Mouse (Mus musculus) naive thymus-derived CD4-positive, alpha-beta T cell, adult 2 months (primary cell): Measurements from ENCODE around the gene Arhgap22.

ENCODE experiments used
- DNase-seq: peaks from one replicate; pipeline ENCODE4 v3.0.0-alpha.2; 2011; ENCODE audit warnings: low read depth

Gene Arhgap22

DNA sequence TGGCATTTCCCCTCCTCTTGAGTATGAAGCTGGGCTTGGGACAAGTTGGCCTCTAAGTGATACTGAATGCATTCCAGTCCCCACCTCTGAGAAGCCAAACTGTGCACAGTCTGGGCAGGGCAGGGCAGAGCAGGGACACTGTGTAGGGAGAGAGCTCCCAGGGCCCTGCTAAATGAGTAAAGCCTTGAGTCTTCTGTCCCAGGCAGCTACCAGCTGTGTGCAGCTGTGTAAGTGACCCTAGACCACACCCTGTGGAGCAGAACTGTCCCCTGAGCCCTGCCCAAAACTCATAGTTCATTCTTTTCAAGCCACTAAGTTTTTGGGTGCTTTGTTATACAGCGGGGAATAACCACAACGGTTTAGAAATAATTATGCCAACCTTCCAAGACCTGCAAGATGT lies 67.1 kb downstream of the Arhgap22 start:
- no peak for DNase-seq

DNA sequence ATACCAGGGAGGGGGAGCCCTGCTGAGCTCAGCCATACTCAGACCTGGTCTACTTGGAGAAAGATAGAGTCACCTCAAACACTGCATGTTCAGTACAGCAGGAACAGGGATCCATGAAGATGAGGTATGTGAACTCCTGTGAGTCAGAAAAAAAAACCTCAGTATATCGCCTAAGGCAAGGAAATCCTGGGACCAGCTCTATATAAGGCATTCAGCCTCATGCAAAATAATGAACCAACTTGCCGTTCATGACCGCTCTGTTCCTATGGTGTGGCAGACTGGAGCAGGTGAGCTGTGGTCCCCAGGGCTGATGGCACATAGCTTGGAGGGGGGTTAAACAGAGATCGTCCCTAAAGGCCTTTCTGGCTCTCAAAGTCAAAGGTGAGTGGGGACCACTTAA lies 68.6 kb downstream of the Arhgap22 start:
- DNase-seq: no peak

DNA sequence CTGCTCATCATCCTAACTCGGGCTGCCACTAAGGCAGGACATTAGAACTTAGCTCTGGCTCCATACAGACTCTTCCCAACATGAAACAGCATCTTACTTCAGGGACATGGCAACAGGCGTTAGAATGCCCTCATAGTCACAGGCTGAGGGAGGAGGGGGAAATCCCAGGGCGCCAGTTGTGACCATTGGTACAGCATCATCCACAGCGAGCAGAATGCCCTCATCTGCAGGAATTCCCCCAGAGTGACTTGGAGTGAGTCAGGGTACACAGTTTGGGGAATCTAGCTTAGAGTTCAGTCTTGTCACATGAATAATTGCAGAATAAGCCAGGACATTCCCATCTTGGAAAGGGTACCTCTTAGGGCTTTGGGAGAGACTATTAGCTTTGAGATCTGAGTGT lies 74.1 kb downstream of the Arhgap22 start:
- DNase-seq: no peak

DNA sequence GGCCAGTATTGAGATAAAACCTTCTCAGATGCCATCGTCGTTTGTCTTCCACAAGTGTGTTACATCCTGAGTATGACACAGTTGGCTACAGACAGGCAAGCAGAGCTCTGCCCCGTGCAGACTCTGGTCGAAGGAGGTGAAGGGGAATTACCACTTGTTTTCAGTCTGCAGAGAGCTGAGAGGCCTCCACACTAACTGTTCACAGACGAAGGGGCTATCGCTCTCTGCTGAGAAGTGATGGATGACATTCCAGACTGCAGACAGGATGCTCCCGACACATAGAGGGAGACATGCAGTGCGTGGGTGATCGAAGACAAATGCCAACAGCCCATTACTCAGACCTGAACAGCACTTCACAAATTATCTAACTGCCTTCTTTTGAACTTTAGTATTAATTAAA lies 76.2 kb downstream of the Arhgap22 start:
- DNase-seq: no peak

DNA sequence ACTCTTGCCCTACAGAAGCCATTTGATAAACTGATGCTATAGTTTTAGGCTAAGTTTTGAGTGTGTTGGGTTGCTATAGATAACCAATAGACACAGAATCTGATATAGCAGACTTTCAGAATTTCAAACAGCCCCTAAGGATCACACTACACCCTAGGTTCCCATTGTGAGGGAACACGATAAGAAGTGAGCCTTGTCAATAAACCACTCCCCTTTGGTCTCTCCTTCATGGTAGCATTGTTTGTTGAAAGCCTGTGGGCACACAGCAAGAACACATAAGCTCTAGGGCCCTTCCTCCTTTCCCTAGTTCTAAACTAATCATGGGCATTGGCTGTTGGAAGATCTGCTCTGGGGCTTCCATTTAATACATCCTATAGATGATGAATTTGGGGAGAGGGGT lies 80.7 kb downstream of the Arhgap22 start:
- DNase-seq: no peak

DNA sequence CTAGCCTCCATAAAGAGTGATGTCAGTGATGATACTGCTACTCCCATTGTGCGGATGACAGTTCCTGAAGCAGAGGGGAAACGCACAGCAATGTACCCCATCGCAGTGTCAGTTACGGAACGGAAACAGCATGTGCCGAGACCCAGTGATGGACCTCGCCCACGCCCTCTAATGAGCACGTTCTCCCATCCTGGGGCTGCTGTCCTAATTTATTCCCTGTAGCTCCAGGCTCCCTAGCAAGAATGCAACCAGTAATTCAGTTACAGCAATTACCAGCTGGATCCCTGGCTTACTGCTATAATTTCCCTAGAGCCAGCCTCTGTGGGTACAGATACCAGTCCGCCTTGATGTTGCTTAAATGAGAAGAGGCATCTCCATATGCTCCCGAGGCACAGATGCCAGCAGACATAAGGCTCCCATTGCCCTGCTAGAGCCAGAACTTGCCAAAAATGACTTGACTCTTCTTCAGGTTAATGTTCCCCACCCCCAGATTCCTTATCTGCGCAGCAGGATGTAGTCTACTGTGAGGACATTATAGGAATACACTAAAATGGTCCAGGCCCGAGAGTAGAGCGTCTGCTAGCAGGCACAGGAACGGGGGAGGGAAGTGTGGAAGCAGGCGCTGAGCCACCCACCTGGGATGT lies 83.0 kb downstream of the Arhgap22 start:
- no peak for DNase-seq

DNA sequence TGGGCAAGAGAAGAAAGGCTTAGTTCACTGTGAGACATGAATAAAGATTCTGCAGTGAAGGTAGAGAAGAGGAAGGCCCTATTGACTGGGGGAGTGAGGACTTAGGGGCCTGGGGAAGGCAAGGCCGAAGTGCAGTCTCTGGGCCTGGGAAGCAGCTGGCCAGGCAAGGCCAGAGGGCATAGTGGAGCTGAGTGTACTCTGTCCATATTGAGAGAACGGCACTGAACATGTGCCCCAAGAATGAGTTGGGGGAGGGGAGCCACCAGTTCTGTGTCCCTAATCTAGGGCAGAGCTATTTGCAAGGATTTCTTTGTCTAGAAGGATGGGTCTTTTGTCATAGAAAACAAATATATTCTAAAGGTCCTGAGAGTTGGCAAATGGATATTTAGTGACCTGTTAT lies 86.8 kb downstream of the Arhgap22 start:
- DNase-seq: no peak

DNA sequence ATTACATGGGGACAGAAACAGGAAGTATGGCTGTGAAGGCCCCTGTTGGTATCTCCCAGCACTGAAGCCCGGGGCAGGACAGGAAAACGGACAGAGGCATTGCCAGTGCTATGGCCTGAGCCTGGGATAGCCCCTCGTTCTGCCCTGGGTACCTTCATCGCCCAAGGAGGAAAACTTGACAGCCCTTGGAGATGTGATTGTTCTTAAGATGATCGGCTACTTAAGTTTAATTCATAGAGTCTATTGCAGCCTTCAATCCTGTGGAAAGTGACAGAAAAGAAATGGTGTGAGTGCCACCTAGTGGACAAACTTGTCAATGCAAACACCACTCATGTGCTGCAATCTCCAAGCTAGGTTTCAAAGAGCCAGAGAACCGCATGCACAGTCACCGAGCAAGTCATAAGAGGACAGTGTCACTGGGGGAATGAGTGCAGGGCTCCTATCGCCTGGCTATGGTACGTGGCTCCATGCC lies 89.6 kb downstream of the Arhgap22 start:
- DNase-seq: peak; percentile 72

DNA sequence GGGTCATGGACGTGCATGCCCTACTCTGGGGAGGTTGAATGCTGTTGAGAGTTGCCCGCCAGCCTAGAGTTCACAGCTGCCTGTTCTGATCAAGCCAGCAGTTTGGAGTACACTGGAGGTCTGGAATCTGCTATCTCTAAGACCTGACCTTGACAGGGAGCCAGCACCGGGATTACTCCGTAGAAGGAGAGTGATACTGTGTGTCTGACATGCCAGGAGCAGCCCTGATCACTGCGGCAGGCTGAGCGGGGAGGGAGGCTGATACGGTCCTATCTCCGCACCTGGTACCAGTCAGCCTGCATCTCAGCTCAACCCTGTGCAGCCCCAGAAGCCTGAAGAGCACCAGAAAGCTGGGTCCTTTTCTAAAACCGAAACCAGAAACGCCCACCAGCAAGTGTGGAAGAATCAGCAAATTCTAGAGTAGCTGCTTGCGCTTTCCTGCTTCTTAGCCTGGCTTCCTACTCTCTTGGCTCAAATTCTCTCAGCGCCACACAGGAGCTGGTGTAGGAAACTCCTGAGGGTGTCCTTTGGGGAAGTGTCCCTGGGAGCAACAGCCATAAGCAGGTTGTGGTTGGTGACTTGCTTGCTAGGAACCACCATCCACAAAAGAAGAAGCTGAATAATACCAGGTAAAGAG lies 91.9 kb downstream of the Arhgap22 start:
- DNase-seq: no peak

DNA sequence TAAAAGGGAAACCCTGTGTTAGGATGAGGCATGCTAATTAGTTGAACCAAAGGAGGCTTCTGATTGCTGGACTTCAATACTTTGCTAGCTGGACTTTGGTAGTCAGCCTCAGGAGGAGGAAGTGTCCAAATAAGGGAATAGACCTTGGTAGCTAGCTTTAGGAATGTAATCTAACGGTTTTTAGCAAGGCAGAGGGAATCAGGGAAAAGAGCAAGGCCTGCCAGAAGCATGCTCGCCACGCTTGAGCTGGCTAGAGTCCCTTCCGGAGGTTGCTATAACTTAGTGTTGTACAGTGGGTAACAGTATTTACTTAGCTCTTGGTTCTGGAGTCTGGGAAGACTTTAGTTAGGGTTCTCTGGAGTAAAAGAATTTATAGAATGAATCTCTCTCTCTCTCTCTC lies 96.9 kb downstream of the Arhgap22 start:
- DNase-seq: no peak

DNA sequence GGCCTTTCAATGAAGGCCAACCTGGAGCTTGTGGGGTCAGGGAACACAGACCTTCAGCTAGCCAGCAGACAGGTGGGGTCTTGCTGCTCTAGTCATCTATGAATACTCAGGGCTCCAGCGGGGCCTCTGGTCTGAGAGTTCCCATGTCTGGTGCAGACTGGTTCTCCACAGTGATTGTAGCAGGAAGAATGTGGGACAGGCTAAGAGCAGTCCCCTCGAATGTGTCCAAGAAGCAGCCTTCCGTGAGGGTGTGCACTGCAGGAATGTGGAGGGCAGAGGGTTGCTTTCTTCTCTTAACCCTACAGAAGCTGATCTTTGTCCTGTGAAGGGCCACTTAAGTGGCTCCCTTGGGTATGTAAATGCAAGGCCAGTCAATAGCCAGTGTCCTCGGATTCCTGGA lies 98.5 kb downstream of the Arhgap22 start:
- DNase-seq: no peak

DNA sequence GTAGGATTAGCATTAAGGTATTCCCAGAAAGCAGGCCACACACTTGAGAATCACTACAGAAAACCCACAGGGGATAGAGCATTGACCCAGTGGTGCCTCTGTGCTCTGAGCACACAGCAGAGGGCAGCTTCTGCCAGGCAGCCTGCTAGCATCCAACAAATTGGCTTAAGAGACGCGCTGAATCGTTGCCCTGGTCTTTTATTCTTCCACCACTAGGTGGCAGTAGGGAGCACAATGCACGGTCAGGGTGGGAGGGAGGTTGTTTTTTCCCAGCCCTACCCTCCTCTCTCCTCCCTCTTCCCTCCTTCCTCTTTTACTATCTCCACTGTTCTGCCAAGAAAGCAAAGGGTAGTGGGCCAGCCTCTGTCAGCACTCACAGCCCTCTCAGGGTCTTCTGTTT lies 99.8 kb downstream of the Arhgap22 start:
- DNase-seq: peak; percentile 55

DNA sequence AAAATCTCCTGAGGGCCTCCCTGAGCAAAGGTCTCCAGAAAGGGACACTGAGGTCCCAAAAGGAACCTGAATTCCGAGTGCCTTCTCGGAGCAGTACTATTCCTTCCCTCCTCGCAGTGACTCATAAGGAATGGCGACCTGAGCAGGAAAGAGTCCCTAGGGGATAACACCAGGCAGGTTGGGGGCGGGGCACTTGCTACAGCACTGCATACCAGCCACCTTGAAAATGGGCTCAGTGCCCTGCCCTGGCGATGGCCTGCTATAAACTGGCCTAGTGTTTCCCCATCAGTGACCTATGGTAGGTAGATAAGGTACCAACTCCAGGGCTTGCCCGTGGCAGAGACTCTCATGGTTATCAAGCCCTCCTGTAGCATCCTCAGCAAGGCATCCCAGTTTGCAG lies 100.3 kb downstream of the Arhgap22 start:
- no peak for DNase-seq

DNA sequence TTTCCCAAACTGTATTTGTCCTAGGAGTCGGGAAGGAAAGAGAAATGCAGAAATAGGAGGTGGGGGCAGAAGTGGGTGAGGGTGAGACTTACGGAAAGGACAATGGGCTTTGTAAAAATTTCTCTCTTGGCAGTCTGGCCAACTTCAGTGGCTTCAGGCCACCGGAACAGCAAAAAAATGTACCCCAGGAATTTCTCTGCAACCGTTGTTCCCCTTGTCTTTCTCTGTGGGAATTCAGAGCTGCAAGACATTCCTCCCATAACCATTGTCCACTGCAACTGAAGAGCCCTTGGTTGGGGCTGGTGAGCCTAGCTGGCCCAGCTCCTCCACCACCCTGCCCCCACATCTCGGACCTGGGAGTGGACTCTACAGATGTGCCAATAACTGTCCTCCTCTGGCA lies 101.3 kb downstream of the Arhgap22 start:
- no peak for DNase-seq

DNA sequence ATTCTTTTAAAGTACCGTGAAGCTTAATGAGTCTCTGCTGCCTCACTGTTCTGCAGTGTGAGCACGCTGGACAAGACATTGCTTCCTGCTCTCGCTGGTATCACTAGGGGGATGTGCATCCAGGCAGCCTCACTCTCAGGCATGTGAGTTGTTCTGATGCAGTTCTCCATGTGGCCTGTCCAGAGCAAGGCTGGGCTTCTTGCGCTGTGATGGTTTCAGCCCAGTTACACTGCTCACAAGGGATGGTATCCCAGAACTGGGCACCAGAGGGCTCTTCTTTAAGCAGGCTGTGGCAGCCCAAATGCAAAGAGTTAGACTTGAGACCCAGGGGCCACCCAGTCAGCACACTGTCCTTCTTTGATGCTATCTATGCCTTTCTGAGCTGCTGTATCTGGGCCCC lies 101.9 kb downstream of the Arhgap22 start:
- no peak for DNase-seq

DNA sequence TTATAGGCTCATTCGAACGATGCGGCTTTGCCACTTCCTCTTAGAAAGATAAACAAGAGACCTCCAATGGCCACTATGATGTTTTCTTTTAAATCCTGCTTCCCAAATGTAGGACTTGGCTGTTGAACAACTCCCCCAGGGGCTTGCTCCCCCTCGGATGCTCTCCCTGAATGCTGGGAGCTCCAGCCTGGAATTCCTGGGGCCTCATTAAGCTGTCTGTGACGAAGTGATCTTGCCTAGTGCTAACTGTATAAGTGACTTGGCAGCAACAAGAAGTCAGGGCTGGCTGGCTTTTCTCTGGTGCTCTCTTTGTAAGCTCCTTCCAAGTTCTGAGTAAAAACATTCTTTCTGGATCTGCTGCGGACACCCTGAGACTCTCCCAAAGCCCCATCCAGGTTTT lies 104.1 kb downstream of the Arhgap22 start:
- DNase-seq: no peak

DNA sequence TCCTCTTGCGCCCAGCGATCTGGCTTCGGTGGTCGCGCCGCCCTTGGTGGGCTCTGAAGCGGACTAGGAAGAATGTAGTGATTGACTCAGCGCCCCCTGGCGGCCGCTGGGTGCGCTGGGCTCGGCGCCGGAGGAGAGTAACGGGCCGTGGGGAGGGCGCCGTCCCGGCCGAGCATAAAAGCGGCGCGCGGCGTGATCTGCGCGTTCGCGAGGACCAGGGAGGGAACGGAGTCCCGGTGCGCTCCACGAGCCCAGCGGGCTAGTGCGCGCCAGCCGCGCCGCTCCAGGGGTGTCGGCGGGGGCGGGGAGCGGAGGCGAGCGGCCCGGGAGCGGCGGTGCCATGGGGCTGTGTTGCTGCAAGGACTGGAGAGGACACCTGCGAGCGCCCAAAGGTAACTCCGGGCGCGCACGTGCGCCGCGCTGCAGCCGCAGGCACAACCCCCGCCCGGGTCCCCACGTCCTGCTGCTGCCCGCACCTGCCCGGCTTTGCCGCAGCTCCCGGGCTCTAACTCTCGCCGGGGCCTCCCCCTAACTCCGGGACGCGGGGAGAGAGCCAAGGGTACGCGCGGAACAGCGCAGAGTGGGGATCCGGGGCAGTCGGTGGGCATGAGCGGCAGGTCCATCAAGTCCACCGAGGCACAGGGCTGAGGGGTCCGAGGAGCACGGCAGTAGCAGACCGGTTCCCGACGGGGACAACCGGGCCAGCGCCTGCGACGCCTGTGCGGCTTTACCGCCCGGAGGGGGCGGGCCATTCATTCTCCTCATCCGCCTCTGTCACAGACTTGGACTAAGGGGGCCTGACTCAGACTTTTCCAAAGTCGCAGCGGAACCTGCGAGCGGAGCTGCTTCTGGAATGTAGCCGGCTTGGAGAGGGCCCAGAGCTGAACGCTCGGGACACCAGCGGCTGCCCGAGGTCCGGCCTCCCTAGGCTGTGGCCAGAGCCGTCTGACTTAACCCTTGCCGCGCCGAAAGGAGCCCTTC lies 106.0 kb downstream of the Arhgap22 start:
- peak; percentile 45 for DNase-seq

DNA sequence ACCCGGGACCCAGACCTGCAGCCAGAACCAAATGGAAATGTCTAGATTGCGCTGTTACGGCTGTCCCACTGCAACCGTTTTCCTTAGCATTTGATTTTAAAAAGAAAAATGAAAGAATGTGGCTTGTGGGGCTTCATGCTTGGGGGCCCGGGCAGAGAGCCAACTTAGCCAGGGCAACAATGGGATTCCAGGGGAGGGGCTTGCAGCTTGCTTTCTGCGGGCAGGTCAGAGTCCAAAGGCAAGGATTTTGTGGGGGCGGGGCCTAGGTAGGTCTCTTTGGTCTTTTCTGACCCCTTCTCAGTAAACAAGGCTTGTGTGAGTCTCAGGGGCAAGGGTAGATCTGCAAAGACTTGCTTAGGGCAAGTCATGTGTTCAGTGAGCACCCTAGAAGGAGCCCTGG lies 107.0 kb downstream of the Arhgap22 start:
- DNase-seq: no peak

DNA sequence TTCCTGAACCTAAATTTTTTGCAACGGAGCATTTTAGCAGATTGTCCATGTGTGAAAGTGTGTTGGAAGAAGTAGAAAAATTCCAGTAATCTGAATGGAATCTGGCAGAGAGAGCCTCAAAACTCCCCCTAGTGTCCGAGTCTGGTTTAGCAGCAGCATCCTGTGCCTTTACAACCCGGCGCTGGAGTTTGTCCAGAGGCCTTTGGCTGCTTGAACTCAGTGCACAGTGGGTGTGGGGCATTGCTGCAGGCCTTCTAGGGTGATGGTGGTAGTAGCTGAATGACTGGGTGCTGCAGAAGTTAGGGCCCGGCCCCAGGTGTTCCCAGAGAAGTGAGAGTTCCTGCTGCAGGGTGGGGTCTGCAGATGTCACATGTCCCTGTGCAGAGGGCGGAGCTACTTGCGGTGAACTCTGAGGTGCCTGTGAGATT lies 108.8 kb downstream of the Arhgap22 start:
- peak; percentile 43 for DNase-seq

DNA sequence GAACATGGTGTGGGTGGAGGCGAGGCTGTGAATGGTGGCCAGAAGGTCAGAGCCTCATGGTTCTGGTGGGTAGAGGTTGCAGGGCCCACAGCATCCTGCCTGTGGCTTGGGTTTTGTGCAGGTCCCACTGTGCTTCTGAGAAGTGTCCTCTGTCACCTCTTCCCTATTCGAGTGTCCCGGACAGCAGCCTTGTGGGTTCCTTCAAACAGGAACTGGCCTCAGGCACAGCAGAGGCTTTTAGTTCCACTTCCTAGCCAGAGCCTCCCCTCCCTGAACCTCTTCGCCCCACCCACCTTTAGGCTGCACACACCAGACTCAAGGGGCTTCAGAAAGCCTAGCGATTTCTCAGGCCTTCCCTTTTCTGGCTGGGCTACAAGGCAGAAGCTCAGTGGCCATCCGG lies 110.7 kb downstream of the Arhgap22 start:
- DNase-seq: no peak

DNA sequence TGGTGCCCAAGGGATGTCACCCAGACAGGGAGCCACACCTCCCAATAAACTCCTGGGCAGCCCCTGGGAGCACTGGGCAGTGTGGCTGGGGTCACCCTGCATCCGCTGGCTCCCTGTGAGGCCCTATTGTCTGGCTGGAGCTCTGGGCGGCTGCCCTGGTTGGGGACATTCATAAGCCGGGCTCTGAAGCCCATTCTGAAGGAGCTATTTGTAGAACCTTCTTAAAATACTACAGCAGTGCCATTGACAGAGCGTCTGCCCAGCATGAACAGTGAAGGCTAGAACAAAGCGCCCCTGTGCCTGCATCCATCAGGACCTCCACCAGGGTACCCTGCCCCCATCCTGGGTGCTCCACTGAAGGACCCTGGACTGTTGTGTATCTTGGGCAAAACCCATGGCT lies 114.5 kb downstream of the Arhgap22 start:
- no peak for DNase-seq

DNA sequence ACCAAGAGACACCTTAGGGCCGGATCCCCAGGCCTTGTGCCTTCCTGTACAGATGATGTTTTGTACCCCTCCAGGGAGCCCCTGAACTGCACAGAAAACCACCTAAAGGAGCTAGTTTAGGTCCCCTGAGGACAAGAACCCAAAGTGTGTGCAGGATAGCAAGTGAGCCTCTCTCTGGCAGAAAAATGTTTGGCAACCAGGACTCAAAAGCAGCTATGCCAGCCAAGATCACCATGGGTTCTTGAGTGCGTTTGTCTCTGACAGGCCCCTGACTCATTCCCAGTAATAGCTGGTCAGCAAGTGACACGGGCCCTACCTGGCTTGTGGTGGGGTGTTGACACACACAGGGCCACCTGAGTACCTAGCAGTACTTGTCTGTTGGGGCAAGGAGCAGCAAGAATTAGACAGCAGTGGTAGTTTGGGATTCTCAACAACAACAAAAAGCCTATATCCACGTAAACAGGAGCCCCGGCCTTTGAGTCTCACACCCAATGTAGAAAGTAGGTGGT lies 115.5 kb downstream of the Arhgap22 start:
- DNase-seq: no peak

DNA sequence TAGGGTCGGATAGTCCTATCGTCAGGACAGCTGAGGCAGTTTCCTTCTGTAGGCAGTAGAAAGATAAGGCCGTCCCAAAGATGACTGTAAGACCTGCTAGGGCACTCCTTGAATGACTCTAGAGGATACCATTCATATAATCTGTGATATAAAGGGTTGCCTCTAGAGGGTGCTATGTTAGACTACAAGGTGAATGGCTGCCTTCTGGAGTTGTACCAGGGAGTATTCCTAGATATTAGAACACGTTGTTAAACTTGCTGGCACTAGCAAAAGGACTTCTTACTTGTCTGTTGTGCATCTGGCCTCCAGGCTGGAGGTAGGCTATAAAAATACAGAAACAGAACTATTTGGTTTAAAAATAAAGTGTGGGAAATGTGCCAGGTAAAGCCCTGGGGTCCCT lies 117.2 kb downstream of the Arhgap22 start:
- DNase-seq: no peak
